Mouse (Mus musculus) urinary bladder, postnatal 10 days (tissue): Measurements from ENCODE around the gene Timm44.

ENCODE experiments used
- DNase-seq: peaks from one replicate; pipeline ENCODE4 v3.0.0; 2022; ENCODE audit warnings: low spot score

Gene Timm44

DNA sequence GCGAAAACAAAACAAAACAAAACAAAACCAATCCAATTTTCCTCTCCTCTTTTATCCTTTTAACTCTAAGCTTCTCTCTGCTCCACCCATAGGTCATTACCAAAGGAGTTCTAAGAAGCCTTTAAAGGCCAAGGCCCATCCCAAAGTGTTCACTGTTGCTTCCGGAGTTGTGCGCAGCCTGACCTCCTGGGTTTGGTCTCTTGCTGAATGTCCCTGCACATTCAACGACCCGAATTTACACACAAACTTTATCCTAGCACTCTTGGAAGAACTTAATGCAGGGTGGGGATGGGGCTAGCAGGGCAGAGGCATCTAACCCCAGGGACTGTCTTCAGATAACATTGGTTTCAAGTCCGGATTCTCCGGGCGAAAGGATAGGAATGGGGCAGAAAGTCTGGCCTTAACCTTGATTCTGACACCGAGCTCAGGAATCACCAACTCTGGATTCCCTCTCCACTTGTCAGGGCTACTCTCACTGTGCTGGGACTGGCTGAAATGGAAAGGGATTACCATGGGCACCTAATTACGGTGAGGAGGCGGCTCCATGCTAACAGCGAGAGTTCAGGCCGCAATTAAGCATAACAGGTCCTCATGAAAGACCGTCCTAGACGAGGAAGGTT lies 37.8 kb downstream of the Timm44 start:
- no peak for DNase-seq

DNA sequence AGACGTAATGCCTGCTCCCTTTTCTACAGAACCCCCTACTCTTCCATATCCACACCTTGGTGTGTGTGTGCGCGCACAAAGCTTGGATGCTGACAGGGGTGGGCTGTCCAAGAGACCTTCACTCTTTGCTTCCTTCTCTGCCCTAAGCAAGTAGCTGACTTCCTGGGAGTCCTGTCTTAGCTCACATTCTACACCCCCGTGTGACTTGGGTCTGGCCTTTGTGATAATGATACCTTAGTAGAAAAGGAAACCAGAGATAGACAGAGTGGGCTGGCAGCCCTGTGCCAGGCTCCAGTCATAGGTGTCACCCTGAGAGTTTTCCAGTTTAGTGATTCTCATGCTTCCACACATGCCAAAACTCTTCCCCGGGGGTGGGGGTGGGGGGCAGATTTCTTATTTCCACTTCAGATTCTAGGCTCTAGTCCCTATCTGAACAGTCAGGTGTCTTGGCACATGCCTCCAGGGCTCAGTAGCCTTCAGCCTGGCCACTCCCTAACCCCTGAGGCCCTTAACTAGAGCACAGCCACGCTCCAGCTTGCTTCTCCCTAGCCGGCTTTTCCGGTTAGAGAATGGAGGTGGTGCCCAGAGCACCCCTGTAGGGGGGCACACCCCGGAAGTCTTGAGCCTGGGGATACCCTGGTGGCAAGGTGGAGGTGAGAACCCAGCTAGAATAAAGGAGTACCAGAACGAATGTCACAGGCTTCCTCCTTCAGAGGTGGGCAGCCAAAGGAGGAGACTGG lies 44.9 kb downstream of the Timm44 start:
- no peak for DNase-seq

DNA sequence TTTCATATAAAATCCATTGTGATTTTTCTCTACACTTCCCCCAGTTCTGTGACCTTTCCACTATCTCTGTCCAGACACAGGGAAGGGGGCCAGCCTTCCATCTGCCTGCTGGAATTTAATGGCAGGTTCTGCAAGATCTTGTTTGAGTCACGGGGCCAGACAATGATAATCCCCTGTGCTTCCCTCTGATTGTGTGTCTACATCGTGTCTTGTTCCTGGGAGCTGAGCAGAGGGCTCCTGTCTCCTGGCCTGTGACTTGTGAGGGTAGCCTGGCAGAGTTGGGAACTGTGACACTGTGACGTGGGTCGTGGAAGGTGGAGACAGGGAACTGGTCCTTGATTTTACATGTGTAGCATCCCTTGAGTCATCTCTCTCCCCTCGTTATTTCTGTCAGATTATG lies 45.9 kb downstream of the Timm44 start:
- DNase-seq, result no peak

DNA sequence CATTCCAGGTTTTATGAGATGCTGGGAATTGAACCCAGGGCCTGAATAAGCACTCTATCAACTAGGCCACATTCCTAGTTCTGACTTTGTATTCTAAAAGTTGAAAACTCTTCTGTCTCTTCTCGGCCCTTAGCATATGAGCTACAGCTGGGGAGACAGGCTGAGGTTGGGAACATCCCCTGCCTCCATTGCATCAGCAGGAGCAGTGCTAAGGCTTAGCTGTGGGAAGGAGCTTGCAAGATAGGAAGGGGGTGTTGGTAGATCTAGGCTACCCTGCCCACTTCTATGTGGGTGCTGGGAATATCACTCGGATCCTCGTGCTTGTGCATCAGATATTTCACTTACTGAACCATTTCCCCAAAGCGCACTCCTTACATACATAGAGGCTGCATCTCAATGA lies 47.8 kb downstream of the Timm44 start:
- no peak for DNase-seq

DNA sequence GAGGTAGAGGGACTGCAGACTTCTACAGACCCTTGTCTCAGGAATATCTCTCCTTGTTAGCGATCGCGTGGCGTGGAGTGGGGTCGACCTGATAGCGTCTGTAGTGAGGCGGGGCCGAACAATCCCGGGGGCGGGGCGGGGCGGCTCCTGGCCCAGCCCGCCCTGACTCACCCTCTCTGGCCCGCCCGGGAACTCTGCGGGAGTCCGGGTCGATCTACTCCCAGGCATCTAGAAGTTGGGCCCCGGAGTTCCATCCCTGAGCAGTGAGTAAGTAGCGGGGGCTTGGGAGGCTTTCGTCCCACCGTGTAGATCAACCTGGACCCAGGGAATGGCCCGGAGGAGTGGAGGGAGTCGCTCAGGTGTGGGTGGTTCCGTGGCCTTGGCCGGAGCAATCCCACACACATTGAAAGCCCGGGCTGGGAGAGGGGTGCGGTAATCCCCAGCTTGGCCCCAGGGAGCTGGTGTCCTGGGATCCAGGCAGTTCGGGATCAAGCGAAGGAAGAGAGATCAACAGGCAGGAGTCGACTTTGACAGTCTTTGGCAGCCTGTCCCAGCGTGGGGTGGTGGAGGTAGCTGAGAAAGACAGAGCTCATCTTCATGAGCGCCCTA lies 48.9 kb downstream of the Timm44 start, which contains the start of gene Lrrc8e:
Gene Lrrc8e (plus strand): TSS at position 89 of the 609 bp plus-strand sequence.
- no peak for DNase-seq

DNA sequence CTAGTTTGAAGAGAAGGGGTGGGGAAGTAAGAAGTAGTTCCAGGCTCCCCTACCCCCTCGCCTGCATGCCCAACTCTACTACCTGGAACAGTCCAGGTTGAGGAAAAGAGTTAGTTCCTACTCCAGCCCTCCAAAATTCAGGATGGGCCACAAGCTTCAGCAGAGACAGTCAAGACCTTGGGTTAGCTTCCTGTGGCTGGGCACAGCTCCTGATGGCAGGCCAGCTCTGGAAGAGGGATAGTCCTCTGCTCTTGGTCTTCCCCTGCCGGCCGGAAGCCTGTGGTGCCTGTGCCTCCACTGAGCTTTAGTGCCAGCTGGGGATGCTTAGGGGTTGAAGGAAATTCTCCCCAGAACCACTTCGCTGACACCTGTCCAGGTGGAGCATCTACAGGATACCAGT lies 49.4 kb downstream of the Timm44 start:
- DNase-seq, result no peak

DNA sequence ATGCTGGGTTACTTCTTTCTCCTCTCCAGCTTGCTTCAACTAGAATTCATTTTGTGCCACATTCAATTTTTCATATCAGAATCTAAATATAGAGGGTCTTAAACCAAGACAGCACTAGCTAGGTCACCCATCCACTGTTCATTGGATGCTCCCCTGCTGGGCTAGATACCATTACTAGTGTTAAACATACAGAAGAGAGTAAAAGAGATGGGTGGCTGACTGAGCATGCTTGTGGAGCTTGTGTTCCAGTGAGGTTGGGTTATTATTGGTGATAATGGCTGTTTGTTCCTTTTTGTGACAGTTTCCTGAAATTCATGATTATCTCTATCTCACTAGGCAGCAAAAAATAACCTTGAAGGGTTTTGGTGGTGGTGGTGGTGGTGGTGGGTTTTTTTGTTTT lies 53.7 kb downstream of the Timm44 start:
- DNase-seq, result no peak

DNA sequence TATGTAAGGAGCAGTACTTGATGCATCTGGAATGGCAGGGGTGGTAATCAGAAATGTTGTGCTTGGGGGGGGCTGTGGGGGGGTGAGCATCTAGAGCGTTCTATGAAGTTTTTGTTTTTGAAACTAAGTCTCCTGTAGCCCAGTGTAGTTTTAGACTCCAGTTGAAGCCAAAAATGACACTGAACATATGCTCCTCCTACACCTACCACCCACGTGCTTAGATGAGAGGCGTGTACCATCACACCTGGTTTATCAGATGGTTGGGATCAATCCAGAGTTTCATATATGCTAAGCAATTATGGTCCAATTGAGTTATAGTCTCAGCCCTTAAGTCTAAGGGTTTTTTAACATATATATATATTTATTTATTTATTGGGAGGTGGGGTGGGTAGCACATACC lies 56.1 kb downstream of the Timm44 start:
- DNase-seq, result no peak

DNA sequence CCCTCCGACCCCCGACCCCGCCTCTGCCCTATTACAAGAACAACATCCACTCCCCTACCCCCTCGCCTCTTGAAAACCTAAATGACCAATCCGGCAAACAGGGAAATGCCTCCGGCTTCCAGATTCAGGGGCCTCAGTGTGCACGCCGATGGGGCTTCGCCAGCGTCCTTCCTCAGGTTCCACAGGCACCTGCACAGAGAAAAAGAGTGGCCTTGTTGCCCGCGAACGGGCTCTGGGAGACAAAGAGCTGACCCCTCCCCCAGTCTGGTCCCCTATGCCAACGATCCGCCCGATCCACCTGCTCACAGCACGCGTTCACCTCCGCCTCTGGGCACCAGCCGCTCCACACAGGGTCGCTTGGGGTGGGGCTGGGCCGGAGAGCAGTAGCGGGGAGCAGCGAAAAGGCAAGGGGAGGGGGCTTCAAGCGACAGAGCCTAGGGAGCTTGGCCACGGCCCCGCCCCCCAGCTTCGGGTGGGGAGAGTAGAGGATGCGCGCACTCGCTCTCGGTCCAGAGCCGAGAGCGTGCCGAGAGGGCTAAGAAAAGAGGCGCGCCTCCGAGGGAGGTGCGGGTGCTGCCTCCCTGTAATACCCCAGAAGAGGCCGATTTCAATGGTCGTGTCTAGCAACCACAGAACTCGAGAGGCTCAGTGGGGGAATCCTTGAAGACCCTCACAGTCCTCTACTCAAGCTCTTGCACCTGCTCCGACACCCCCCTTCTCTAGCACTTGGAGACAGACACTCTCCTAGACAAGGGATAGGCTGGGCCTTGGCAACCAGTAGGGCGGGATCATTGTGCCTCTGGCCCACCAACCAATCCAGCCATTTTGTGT lies 58.7 kb downstream of the Timm44 start, which contains the start of gene Prr36:
Gene Prr36 (minus strand): TSS at position 669 of the 831 bp plus-strand sequence.
- no peak for DNase-seq

DNA sequence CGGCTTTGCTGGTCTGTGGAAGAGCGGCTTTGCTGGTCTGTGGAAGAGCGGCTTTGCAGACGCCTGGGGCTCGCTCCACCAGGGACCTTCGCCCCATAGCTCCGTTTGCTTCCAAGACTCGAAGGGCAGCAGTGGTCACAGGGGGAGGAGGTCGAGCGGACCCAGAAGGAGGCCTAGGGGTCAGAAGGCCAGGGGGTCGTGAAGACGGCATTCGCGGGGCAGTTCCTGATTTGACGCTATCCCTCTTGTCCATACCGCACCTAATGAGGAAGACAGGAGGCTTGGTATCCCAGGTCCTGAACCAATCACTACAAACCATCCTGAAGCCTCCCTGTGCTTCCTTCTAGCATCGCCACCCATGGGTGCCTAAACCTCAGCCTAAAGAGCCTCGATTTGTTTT lies 59.4 kb downstream of the Timm44 start:
- no peak for DNase-seq

DNA sequence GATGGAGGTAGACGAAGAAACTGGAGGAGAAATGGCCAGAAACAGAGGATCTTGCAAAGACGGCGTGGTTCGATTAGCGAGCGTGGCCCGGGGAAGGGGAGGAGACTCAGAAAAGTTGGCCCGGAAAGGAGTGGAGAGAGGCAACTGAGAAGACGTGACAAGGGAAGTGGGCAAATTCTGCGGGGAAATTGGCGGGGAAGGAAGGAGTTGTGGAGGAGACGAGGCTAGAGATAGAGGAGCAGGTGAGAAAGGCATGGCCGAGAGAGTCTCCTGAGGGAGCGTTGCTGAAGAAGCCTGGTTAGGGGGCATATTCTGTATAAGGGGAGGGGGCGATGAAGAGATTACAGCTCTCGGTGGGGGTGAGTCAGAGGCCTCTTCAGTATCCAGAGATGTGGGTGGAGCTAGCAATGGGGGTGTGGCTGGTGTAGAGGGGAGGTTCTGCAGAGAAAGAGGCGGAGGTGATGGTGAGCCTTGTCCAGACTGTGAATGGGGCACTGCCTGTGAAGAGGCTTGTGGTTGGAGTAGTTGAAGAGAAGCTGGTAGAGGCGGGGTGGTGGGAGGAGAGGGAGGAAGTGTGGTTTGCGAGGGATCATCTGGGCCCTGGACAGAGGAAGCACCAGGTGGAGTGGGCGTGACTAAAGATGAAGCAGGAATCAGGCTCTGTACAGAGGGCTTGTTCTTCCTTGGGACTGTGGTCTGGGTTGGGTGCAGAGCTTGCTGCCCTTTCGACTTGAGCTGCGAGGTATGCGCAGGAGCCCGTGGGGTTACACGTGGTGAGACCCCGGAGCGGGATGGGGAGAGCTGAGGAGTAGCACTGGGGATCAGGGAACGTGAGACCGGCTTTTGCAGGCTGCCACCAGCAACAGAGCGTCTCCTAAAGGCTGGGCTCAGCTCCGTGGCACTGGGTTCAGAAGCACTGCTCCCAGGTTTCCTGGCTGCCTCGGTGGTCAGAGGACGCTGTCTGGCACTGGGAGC lies 61.4 kb downstream of the Timm44 start:
- DNase-seq, result no peak

DNA sequence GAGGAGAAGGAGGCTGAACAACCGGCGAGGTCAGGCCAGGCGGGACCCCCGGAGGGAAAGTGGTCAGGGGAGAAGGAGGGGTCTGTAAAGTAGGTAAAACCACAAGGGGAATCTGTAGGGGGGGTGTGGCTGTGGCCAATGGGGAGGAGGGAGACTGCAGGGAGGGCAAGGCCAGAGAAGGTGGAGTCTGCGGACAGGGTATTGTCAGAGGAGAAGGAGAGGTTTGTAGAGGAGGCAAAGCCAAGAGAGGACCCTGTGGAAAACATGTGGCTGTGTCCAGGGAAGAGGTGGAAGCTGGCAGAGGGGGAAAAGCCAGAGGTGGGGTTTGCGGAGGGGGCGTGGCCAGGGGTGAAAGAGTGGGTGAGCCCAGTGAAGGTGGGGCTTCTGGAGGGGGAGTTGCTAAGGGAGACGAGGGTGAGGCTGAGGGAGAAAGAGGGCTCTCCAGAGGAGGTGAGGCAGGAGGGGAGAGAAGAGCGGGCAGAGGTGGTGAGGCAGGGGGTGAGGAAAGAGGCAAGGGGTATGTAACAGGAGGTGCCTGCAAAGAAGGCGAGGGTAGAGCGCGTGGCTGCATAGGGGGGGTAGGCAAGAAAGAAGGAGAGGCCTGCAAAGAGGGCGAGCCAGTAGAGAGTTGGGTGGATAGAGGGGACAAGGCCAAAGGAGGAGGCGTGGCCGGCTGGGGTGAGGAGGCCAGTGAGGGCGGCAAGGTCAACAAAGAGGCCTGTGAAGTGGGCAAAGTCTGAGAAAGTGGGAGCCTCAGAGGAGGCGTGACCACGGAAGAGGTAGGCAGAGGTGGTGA lies 62.3 kb downstream of the Timm44 start:
- no peak for DNase-seq

DNA sequence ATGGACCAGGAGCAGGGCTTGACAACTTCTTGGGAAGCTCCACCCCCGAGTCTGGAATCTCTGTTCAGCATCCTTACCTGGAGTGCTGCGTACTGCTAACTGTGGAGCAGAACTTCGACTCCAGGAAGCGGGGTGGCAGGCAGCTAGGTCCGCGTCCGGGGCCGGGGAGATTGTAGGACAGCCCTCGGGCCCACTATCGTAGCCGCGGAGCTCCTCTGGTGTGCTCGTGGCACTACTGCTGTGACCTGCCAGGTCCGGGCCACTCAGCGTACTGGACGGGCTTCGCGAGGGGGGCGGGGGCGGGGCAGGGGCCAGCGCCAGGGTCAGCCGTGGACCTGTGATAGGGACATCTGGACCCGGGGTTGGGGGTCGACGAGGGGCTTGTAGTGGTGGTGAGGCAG lies 62.9 kb downstream of the Timm44 start:
- no peak for DNase-seq

DNA sequence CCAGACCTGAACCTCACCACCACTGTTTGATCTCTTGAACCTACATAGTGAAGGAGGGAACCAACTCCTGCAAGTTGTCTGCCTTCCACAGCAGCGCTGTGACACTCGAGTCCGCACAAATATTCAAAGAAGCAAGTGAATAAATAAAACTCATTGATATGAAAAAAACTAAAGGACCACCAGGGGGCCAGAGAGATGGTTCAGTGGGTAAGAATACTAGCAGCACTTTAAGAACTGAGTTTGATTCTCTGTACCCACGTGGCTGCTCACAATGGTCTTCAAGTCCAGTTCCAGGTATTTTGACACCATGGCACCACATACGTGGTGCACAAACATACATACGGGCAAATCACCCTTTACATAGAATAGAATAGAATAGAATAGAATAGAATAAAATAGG lies 64.6 kb downstream of the Timm44 start:
- DNase-seq, result no peak
